12 mouse cellular contexts compared by ENCODE assay signal in genomic region chr1:133347693-133348520, GRCm38 (mm10). TPM values are rescaled to one million over a fixed set of nuclear protein-coding genes. Genes with fewer than 3 reads are reported as not detected.
DNase-seq lines count a peak whose midpoint lies in the region; ATAC-seq lines count a peak whose summit lies in the region.
"Had no signal": no experiment of that assay in that cellular context is flagged by ENCODE, and none has a peak within 500 bp of the region (broad histone marks: within the 10 kb centered on the region; RNA-seq: fewer than 3 reads in every experiment).

No protein-coding gene starts in this region.

- intact Hi-C loops in heart, postnatal 10 days (cut with DNase I) = no loop called here

- H3K36me3 ChIP-seq in heart, embryonic 12.5 days = no peaks in the 10 kb centered on the region
- H3K36me3 ChIP-seq: heart, embryonic 15.5 days; lung, embryonic 15.5 days; neural tube, embryonic 13.5 days had no signal

- ATAC-seq in heart, embryonic 12.5 days (ENCODE audit: insufficient number of reproducible peaks, low FRiP score) = peak; percentile 36; the same call in 1 of the 2 replicates
- ATAC-seq in granulocyte monocyte progenitor cell, adult 5-6 weeks (replicated peaks; ENCODE audit: poor library complexity, severe bottlenecking) = peak; percentile 81
- peak; percentile 51; the same call in 1 of the 2 replicates for ATAC-seq in megakaryocyte, adult 5-6 weeks (ENCODE audit: poor library complexity, severe bottlenecking)

- DNase-seq in heart, postnatal 10 days = no peak
- DNase-seq in A20 (ENCODE audit: low read depth, low spot score) = peak; percentile 56
- no peak for DNase-seq in urinary bladder, postnatal 4 days (ENCODE audit: low spot score in 2 of 2)
- DNase-seq in cerebellum, postnatal 25 days = no peak
- DNase-seq in layer of hippocampus, postnatal 25 days (ENCODE audit: extremely low spot score in 1 of 2, low spot score in 1 of 2) = no peak
- DNase-seq: layer of hippocampus, adult 9-11 months had no signal

- H3K27ac ChIP-seq in heart, embryonic 12.5 days (ENCODE audit: poor library complexity, severe bottlenecking) = no peak overlapping the region
- H3K27ac ChIP-seq: heart, embryonic 15.5 days; lung, embryonic 15.5 days; neural tube, embryonic 13.5 days had no signal

- H3K9me3 ChIP-seq in heart, embryonic 12.5 days (replicated peaks) = 0 out of 2 replicates have a peak, but pooled peaks cover 4% of the 10 kb centered on the region
- H3K9me3 ChIP-seq: heart, embryonic 15.5 days; lung, embryonic 15.5 days; neural tube, embryonic 13.5 days had no signal

- WGBS in heart, embryonic 12.5 days = 55% methylated on average over 11 of the region's 11 CpGs

- peaks cover 17% of the 10 kb centered on the region for H3K4me1 ChIP-seq in heart, embryonic 12.5 days (replicated peaks)
- H3K4me1 ChIP-seq: lung, embryonic 15.5 days had no signal

- peaks cover 12% of the 10 kb centered on the region; the same call in 1 of the 2 replicates for H3K27me3 ChIP-seq in heart, embryonic 12.5 days (replicated peaks)
- H3K27me3 ChIP-seq: neural tube, embryonic 13.5 days had no signal

- no peak overlapping the region for H3K4me2 ChIP-seq in heart, embryonic 12.5 days
- H3K4me2 ChIP-seq: heart, embryonic 15.5 days; lung, embryonic 15.5 days; neural tube, embryonic 13.5 days had no signal

- no peak overlapping the region for H3K4me3 ChIP-seq in heart, embryonic 12.5 days
- H3K4me3 ChIP-seq: heart, embryonic 15.5 days; lung, embryonic 15.5 days; neural tube, embryonic 13.5 days had no signal

- H3K9ac ChIP-seq in heart, embryonic 12.5 days = no peak overlapping the region
- H3K9ac ChIP-seq: heart, embryonic 15.5 days; lung, embryonic 15.5 days; neural tube, embryonic 13.5 days had no signal

RNA-seq across cellular contexts. Expression of gene Ren1, which starts 2.4 kb away (rescaled TPM):
- polyA plus RNA-seq in heart, embryonic 12.5 days (2016; fragmentation: Nextera tagmentation; extraction: Ambion mirVana) = 0.18 TPM in 1 of 2 replicates, not detected in the other
- under 1 TPM; 0.22 TPM for total RNA-seq in heart, postnatal 10 days (2021)
- total RNA-seq in granulocyte monocyte progenitor cell, adult 5-6 weeks (2014; fragmentation: Nextera tagmentation) = not detected in 2 replicates
- not detected in 2 replicates for total RNA-seq in granulocyte monocyte progenitor cell, adult 5-6 weeks (2017)
- total RNA-seq in megakaryocyte, adult 5-6 weeks (2015) = not detected in 2 replicates
- total RNA-seq in megakaryocyte, adult 5-6 weeks (2017) = not detected in 2 replicates
- not detected for total RNA-seq in layer of hippocampus, postnatal 25 days (2021)

RNA-seq across cellular contexts. Expression of gene Etnk2, which starts 15.5 kb away (rescaled TPM):
- polyA plus RNA-seq in heart, embryonic 12.5 days (2016; fragmentation: Nextera tagmentation; extraction: Ambion mirVana) = 1.7 and 2.1 TPM in 2 replicates
- 1 to 10 TPM in 1 of 2 experiments, under 1 TPM in 1; 0.82 to 1.1 TPM for total RNA-seq in heart, postnatal 10 days (2021)
- not detected in 2 replicates for total RNA-seq in granulocyte monocyte progenitor cell, adult 5-6 weeks (2014; fragmentation: Nextera tagmentation)
- total RNA-seq in granulocyte monocyte progenitor cell, adult 5-6 weeks (2017) = not detected in 2 replicates
- total RNA-seq in megakaryocyte, adult 5-6 weeks (2015) = not detected in 2 replicates
- total RNA-seq in megakaryocyte, adult 5-6 weeks (2017) = not detected in 2 replicates
- 1 to 10 TPM; 1.8 to 2.7 TPM for total RNA-seq in layer of hippocampus, postnatal 25 days (2021)

RNA-seq across cellular contexts. Expression of gene Kiss1, which starts 26.2 kb away (rescaled TPM):
- polyA plus RNA-seq in heart, embryonic 12.5 days (2016; fragmentation: Nextera tagmentation; extraction: Ambion mirVana) = not detected in 2 replicates
- not detected for total RNA-seq in heart, postnatal 10 days (2021)
- total RNA-seq in granulocyte monocyte progenitor cell, adult 5-6 weeks (2014; fragmentation: Nextera tagmentation) = not detected in 2 replicates
- not detected in 2 replicates for total RNA-seq in granulocyte monocyte progenitor cell, adult 5-6 weeks (2017)
- not detected in 2 replicates for total RNA-seq in megakaryocyte, adult 5-6 weeks (2015)
- not detected in 2 replicates for total RNA-seq in megakaryocyte, adult 5-6 weeks (2017)
- not detected for total RNA-seq in layer of hippocampus, postnatal 25 days (2021)
- polyA plus RNA-seq: heart, embryonic 15.5 days; neural tube, embryonic 13.5 days had no signal

RNA-seq across cellular contexts. Expression of gene Golt1a, which starts 38.3 kb away (rescaled TPM):
- polyA plus RNA-seq in heart, embryonic 12.5 days (2016; fragmentation: Nextera tagmentation; extraction: Ambion mirVana) = not detected in 2 replicates
- not detected for total RNA-seq in heart, postnatal 10 days (2021)
- not detected in 2 replicates for total RNA-seq in granulocyte monocyte progenitor cell, adult 5-6 weeks (2014; fragmentation: Nextera tagmentation)
- not detected in 2 replicates for total RNA-seq in granulocyte monocyte progenitor cell, adult 5-6 weeks (2017)
- not detected in 2 replicates for total RNA-seq in megakaryocyte, adult 5-6 weeks (2015)
- total RNA-seq in megakaryocyte, adult 5-6 weeks (2017) = not detected in 2 replicates
- not detected for total RNA-seq in layer of hippocampus, postnatal 25 days (2021)
- polyA plus RNA-seq: heart, embryonic 15.5 days; neural tube, embryonic 13.5 days had no signal
